Mouse (Mus musculus) telencephalon, adult 2 months (tissue): ENCODE measurements around the gene Ttll9.

Source experiments
- DNase-seq: peaks from one replicate; pipeline ENCODE4 v3.0.0-alpha.2; 2011; ENCODE audit warnings: low read depth, low spot score

Ttll9 gene

DNA sequence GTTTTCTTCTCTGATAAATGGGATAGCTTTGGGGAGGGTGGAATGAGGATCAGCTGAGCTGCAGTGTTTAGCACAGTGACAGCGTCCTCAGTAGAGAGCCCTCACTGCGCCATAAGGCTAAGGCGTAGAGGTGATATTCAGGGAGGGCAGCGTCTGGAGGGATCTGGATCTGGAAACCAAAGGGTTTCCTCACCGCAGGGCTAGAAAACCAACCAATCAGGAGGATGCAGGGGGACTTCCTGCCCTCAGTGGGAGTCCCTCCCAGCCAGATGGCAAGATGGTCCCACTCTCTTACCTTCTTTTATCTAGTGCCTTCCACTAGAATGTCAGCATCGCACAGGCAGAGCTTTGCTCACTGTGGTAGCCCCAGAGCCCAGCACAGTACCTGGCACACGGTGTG is 20.5 kb upstream of the Ttll9 start:
- no peak for DNase-seq

- no peak for DNase-seq
Measured at GRCm38 (mm10) chr2:152942898-152943515, 19.3 kb upstream of the Ttll9 start.

GRCm38 (mm10) chr2:152943568-152943967 is 18.7 kb upstream of the Ttll9 start:
- no peak for DNase-seq

DNA sequence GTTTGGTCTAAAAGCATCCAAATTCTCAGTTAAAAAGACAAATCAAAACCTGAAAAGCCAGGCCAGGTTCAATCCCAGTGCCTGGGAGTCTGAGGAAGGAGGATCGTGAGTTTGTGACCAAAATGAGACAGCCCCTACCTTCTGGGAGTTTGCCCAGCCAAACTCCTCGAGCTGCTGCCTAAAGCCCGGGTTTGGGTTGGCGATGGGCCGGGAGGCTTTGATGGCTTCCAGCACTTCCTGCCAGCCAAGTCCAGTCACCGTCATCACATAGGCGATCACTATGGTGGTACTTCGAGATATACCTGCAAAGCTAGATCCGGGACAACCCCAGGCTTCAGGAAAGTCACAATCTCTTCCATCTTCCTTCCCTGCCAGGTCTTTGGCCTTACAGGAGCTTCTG is 18.3 kb upstream of the Ttll9 start:
- no peak for DNase-seq

DNA sequence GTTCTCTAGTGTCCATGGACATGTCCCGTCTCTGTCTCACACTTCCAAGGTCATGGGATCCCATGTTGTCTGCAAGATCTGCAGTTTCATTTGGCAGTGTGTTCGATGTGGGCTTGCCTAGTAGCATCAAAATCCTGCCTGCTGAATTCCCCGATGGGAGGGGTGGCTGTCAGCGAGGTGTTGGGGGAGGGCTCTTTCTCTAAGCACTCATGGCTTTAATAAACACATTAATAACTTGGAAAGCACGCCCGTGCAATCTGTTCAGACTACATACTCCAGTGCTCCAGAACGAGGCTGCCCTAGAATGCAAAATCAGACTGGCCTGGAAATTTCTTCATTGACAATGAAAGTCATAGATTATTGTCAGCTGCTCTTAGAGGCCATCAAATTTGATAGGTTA is 15.2 kb upstream of the Ttll9 start:
- DNase-seq, result no peak

DNA sequence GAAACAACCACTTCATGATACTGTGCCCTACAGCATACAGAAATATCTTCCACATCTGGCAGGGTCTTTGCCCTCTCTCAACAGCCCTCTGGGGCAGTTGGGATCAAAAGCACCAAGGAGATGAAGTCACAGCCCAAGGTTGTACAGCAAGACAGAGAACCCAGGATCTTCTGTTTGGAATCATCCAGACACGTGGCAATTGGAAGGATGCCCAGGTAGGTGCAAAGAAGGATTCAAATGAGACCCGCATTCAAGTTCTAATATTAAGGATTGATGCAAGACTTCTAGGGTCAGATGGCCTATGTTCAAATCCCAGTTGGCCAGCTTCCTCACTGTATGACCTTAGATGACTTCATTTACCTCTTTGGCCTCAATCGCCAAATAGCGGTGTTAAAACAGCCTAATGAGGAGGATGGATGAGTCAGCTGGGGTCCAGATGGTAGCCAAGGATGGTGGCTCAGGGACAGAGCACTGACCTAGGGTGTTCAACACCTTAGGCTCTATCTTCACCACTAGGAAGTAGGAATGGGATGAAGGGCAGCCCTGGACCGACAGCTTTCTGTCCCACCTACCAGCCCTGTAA is 13.8 kb upstream of the Ttll9 start:
- DNase-seq, result no peak

DNA sequence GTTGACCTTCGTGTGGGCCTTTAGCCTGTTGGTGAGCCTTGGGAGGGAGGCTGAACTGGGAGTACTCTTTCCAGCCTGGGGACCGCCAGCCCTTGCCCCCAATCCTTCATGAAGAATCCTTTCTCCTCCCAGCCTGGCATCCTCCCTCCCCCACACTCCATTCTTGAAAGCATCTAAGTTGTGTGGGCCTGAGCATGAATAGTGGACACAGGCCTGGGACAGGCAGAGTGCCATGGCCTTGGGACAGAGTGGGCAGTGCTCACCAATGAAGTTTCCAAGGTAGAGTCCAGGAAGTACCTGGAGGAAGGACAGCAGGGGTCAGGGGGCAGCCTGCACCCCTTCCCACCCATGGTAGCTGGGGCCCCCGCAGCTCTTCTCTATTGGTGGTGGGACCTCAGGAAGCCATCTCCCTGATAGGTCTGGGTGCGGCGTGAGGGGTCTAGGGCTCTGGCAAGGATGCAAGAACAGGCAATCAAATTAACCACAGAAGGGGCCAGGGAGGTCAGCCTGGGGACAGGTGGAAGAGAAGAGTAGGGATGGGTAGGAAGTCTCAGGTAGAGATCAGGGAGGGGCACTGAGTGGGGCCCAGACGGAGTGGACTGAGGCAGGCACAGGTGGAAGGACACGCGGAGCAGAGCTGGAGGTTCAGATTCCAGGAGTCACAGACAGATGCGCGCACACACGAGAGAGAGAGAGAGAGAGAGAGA is 11.8 kb upstream of the Ttll9 start:
- no peak for DNase-seq

DNA sequence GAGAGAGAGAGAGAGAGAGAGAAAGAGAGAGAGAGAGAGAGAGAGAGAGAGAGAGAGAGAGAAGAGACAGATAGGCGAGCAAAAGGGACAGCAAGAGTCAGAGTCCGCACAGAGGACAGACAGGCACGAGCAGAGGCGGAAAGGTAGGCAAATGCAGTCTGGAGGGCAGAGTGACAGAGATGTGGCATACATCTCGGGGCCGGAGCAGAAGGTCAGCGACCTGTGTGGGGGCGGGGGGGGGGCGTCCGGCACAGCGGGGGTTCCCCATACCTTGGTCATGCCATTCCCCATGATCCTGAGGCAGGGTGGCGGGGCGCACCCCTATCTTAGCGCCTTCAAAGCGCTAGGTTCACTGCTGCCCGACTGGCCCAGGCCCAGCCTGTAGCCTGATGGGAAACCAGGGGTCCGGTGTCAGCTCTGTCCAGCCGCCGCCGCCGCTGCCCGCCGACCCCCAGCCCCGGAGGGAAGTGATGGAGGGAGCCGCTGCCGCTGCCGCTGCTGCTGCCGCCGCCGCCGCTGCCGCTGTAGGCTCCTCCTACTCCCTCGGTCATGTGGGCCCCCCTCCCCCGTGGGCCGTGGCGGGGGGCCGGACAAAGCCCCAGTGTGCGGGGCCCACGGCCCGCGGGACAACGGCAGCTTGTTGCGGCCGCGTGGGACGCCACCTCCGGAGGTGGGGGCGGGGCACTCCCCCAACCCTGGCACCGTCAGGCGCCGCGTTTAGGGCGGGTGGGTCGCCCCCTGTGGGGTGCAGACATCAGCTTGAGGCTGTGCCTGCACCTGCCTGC is 11.0 kb upstream of the Ttll9 start, which contains the start of gene Dusp15:
Gene Dusp15, minus strand, starts transcription at position 634 of the 785 bp plus-strand sequence.
- no peak for DNase-seq

- no peak for DNase-seq
Measured at GRCm38 (mm10) chr2:152951850-152952720, 10.2 kb upstream of the Ttll9 start.

DNA sequence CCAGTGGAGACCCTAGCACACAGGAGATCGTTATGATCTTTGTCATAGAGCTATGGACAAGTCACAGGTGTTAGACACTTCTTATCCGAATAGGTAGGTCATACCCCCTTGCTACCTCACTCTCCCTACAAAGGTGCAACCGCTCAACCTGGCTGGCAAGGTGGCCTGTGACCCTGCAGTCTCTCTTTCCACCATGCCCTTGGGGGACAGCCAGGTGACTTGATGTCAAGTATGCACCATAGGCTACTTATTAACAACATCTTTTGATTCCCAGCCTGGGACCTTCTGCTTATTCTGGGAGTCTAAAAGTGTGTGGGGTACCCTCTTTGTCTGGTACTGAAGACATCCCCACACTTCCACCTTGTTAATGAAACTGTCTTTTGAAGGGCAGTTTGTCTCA is 4.2 kb upstream of the Ttll9 start:
- no peak for DNase-seq

DNA sequence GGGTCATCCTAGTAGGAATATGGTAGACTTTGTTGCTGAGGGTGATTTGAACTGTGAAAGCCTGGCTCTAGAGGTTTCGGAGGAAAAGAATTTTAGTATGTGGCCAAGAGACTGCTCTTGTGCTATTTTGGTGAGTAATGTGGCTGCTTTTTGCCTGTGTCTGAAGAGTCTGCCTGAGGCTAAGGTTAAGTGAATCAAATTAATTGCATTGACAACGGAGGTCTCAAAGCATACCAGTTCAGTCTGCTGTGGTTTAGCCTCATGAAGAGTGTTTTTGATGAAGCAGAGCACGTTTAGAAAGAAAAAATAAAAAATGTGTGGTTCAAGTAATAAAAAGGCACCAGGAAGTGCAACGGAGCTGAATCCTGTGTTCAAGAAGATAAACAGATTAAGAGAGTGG is 3.3 kb downstream of the Ttll9 start:
- no peak for DNase-seq

- DNase-seq, result no peak
Measured at GRCm38 (mm10) chr2:152976991-152977390, 14.7 kb downstream of the Ttll9 start.

DNA sequence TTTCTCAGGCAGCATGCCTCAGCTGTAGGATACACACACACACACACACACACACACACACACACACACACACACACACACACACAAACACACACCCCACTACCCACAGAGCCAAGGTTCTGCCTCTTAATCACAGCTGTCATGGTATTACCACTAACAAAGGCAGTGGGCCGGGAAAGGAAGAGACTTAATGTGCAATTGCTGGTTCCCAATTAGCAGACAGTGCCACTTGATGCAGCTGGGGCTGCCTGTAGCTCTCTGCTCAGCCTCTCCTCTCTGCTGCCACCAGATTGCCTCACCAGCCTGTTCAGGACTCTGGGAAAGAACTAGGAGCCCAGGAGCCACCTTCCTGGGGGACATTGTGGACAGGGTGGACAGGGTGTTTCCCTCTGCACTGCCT is 23.3 kb downstream of the Ttll9 start:
- no peak for DNase-seq

DNA sequence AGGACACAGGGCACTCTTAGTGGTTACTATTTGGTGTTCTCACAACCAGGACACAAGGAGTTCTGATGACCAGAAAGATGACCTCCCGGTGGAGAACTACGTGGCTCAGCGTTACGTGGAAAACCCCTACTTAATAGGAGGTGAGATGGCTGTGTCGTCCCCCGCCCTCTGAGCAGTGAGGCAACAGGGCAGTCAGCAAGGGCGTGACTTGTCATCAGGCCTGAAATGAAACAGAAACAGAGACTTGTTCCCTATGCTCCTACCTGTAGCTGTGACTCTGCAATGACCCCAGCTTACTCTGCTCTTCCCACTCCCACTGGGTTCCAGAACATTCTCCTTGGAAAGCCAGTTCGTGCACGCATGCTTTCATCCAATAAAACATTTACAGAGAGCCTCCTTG is 29.2 kb downstream of the Ttll9 start:
- DNase-seq, result no peak

GRCm38 (mm10) chr2:152997046-152997445 is 34.8 kb downstream of the Ttll9 start:
- no peak for DNase-seq

- DNase-seq, result no peak
Measured at GRCm38 (mm10) chr2:153002492-153003248, 40.4 kb downstream of the Ttll9 start.

DNA sequence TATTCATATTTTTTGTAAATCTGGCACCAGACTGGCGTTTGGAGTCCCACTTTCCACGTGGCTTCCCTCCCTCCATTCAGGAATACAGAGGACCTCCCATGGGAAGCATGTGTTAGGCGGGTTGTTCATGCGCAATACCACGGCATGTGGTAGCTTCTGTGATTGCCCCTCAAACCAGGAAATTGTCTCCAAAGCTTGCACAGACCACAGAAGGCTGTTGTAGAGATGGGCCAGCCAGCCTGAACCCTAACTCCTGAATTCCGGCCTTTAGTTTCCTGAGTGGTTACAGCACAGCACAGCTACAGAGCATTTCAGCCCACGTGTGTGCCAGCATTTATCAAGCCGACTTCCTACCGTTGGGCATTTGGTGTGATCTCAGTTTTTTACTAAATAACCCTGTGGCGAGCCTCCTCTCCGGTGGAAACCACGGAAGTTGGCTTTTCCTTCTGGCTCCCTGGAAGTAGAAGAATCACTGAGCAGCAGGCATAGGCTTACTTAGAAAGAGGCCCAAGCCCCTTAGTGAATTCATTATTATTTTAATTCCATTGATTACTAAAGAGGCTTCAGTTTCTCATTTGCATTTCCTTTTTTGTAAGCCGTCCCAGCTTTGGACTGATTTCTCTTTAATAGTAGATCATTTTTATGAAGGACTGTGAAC is 41.5 kb downstream of the Ttll9 start:
- DNase-seq, result no peak

GRCm38 (mm10) chr2:153005981-153006380 is 43.7 kb downstream of the Ttll9 start:
- no peak for DNase-seq

DNA sequence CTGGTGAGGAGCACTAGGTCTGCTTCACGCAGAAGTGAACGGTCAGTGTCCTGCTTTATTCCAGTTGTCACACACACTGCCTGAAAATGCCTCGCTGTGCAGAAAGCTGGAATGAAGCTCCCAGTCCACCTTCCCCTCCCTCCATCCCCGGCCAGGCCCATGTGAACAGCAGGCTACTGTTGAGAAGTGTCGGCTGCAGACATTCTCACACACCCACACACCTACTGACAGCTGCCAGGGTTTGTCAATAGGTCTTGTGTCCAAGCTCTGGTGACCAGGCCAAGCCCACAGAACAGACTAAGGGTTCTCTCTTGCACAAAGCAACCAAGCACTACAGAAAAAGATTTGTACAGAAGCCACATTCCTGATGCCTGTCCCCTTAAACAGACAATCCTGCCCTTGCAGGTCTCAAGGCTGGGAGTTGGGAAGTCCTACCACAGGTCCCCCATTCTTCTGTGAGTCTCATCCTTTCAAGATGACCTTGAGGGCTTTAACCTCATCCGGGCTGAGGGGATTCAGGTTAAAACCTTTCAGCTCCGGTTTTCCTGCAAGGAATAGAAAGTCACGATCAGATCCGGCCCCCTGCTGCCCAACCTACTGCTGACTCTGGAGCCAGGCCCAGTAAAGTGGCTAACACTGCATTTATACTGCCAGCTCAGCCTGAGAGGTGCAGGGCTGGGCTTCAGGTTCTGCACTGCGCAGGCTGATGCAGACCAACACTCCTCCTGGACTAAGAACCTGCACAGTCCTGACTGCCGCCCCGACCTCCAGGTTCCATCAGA is 47.1 kb downstream of the Ttll9 start:
- no peak for DNase-seq
